ENCODE assay signal across 11 mouse cellular contexts in the genomic region with DNA sequence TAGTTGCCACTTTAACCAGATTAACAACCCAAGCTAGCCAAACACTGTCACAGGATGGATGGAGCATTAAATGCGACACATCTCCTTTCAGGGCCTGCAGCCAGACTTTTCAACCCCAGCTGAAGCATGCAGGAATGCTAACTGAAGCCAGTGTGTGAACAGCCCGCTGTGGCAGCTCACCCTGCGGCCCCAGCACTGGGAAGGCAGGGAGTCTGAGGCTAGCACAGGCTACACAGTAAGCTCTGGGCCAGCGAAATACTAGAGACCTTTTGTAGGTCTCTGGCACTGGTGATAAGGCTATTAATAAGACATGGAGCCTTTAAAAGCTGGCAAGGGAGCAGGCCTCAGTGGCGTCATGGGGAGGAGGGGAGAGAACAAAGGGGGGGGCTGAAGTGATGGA. TPM values are rescaled to one million over a fixed set of nuclear protein-coding genes. Genes with fewer than 3 reads are reported as not detected.
DNase-seq lines count a peak whose midpoint lies in the region; ATAC-seq lines count a peak whose summit lies in the region.
"Had no signal": no experiment of that assay in that cellular context is flagged by ENCODE, and none has a peak within 500 bp of the region (broad histone marks: within the 10 kb centered on the region; RNA-seq: fewer than 3 reads in every experiment).

No protein-coding gene starts in this region.

- no peaks in the 10 kb centered on the region for H3K27me3 ChIP-seq in lung, embryonic 16.5 days (ENCODE audit: control insufficient read depth, insufficient read depth, low read depth, low read length)
- H3K27me3 ChIP-seq in hindbrain, embryonic 14.5 days (ENCODE audit: control insufficient read depth, insufficient read depth, low read length), result no peaks in the 10 kb centered on the region
- no peaks in the 10 kb centered on the region for H3K27me3 ChIP-seq in stomach, embryonic 15.5 days (replicated peaks)
- H3K27me3 ChIP-seq: liver, embryonic 12.5 days had no signal

- H3K4me1 ChIP-seq in lung, embryonic 16.5 days (replicated peaks; ENCODE audit: control insufficient read depth, insufficient read depth, low read length), result peaks cover 5% of the 10 kb centered on the region
- peaks cover 13% of the 10 kb centered on the region for H3K4me1 ChIP-seq in hindbrain, embryonic 14.5 days (replicated peaks; ENCODE audit: control insufficient read depth, insufficient read depth, low read length)
- peaks cover 10% of the 10 kb centered on the region; the same call in 1 of the 2 replicates for H3K4me1 ChIP-seq in stomach, embryonic 15.5 days
- H3K4me1 ChIP-seq: liver, embryonic 12.5 days had no signal

- H3K9me3 ChIP-seq in lung, embryonic 16.5 days (ENCODE audit: control insufficient read depth, low read length), result no peaks in the 10 kb centered on the region
- H3K9me3 ChIP-seq in hindbrain, embryonic 14.5 days (ENCODE audit: control insufficient read depth, low read length), result no peaks in the 10 kb centered on the region
- H3K9me3 ChIP-seq in stomach, embryonic 15.5 days, result no peaks in the 10 kb centered on the region
- H3K9me3 ChIP-seq: G1E; liver, embryonic 12.5 days had no signal

- H3K4me3 ChIP-seq in lung, embryonic 16.5 days (ENCODE audit: low read length), result no peak overlapping the region
- no peak overlapping the region for H3K4me3 ChIP-seq in hindbrain, embryonic 14.5 days (replicated peaks; ENCODE audit: low read length)
- no peak overlapping the region for H3K4me3 ChIP-seq in stomach, embryonic 15.5 days (replicated peaks)
- H3K4me3 ChIP-seq: liver, embryonic 12.5 days had no signal

- no peaks in the 10 kb centered on the region for H3K36me3 ChIP-seq in lung, embryonic 16.5 days (ENCODE audit: control insufficient read depth, insufficient read depth, low read length)
- H3K36me3 ChIP-seq in hindbrain, embryonic 14.5 days (replicated peaks; ENCODE audit: control insufficient read depth, insufficient read depth), result no peaks in the 10 kb centered on the region
- no peaks in the 10 kb centered on the region for H3K36me3 ChIP-seq in stomach, embryonic 15.5 days
- H3K36me3 ChIP-seq: liver, embryonic 12.5 days had no signal

- 45% methylated on average over 5 of the region's 5 CpGs for WGBS in lung, embryonic 16.5 days
- 31% methylated on average over 5 of the region's 5 CpGs for WGBS in hindbrain, embryonic 14.5 days
- WGBS in stomach, embryonic 15.5 days, result 61% methylated on average over 5 of the region's 5 CpGs

- intact Hi-C loops in gastrocnemius, postnatal 14 days (cut with DNase I; ENCODE audit: low total_unique reads), result no loop called here

- ATAC-seq in lung, embryonic 16.5 days (ENCODE audit: low read depth), result peak; percentile 71
- peak; percentile 54; the same call in 1 of the 2 replicates for ATAC-seq in hindbrain, embryonic 14.5 days (ENCODE audit: low FRiP score)
- no peak for ATAC-seq in stomach, embryonic 15.5 days (ENCODE audit: insufficient read depth, low FRiP score, low read depth)
- ATAC-seq: liver, embryonic 12.5 days had no signal

- no peak overlapping the region for H3K4me2 ChIP-seq in lung, embryonic 16.5 days (ENCODE audit: low read depth, low read length)
- H3K4me2 ChIP-seq in hindbrain, embryonic 14.5 days (replicated peaks), result no peak overlapping the region
- H3K4me2 ChIP-seq in stomach, embryonic 15.5 days, result no peak overlapping the region
- H3K4me2 ChIP-seq: liver, embryonic 12.5 days had no signal

- no peak overlapping the region for H3K9ac ChIP-seq in lung, embryonic 16.5 days (ENCODE audit: low read length)
- no peak overlapping the region for H3K9ac ChIP-seq in hindbrain, embryonic 14.5 days
- H3K9ac ChIP-seq in stomach, embryonic 15.5 days, result no peak overlapping the region
- H3K9ac ChIP-seq: liver, embryonic 12.5 days had no signal

- DNase-seq in lung, postnatal 36 days, result no peak
- peak; percentile 39 for DNase-seq in gastrocnemius, postnatal 14 days
- DNase-seq in hindbrain, embryonic 14.5 days (ENCODE audit: low spot score), result peak; percentile 45
- no peak for DNase-seq in T-cell, adult 2 months (ENCODE audit: low spot score)
- DNase-seq in right cerebral cortex, postnatal 14 days, result no peak
- no peak for DNase-seq in cerebellum, adult 9-11 months
- DNase-seq: kidney, postnatal 10 days had no signal

- peak overlapping the region; percentile 4; the same call in 1 of the 2 replicates for H3K27ac ChIP-seq in lung, embryonic 16.5 days (ENCODE audit: low read length)
- 0 out of 2 replicates have a peak overlapping the region, but pooled peaks have one; percentile 52 for H3K27ac ChIP-seq in hindbrain, embryonic 14.5 days
- H3K27ac ChIP-seq in stomach, embryonic 15.5 days, result peak overlapping the region; percentile 64; the same call in 1 of the 2 replicates
- H3K27ac ChIP-seq: liver, embryonic 12.5 days had no signal

RNA-seq across cellular contexts. Expression of a gene that starts 49.1 kb away (rescaled TPM):
- 44.6 TPM in 2 replicates for polyA plus RNA-seq in lung, embryonic 16.5 days (2015; fragmentation: Nextera tagmentation; extraction: Ambion mirVana)
- 10 to 100 TPM; 47.4 to 65.3 TPM for total RNA-seq in gastrocnemius, postnatal 14 days (2021)
- 57.6 and 62.4 TPM in 2 replicates for polyA plus RNA-seq in hindbrain, embryonic 14.5 days (2014; fragmentation: Nextera tagmentation; extraction: Ambion mirVana)
- 43.9 and 44.4 TPM in 2 replicates for polyA plus RNA-seq in stomach, embryonic 15.5 days (2015; fragmentation: Nextera tagmentation; extraction: Ambion mirVana)

Comparison
In these comparisons a context has a peak if more than half of its experiments do, and no peak if none do; other contexts are left out.
1. H3K27ac ChIP-seq: peak in every context shown above with its lines; median percentile 64 in stomach, embryonic 15.5 days; 52 in hindbrain, embryonic 14.5 days; 4 in lung, embryonic 16.5 days.
2. DNase-seq: peak in gastrocnemius, postnatal 14 days (single experiment) and hindbrain, embryonic 14.5 days (single experiment); none in lung, postnatal 36 days (single experiment), T-cell, adult 2 months (single experiment), right cerebral cortex, postnatal 14 days (single experiment) and cerebellum, adult 9-11 months (single experiment).